Mouse (Mus musculus): Measurements from ENCODE around the gene Ubl7.

- TF ChIP-seq CTCF (IDR thresholded peaks at IDR 0.05; ENCODE audit: low read depth) (no peak), EP300 (optimal IDR thresholded peaks at IDR 0.05) (no peak)
Measured at GRCm38 (mm10) chr9:57975200-57975821, 64.5 kb downstream of the Ubl7 start.
